Mouse (Mus musculus) ES-Bruce4 (cell line): ENCODE measurements at regions not wholly inside any gene's neighbourhood (a gene's known extent, or its start where the extent isn't known, plus 50 kb on each side); places are given as distances from the start of the nearest gene placed in this dataset.

Experiments
- CTCF ChIP-seq: IDR thresholded peaks from one replicate; pipeline ENCODE4 v1.8.1; 2011; ENCODE audit warnings: low read depth, low read length
- EP300 ChIP-seq: IDR thresholded peaks from 2 replicates; pipeline ENCODE4 v1.6.1; 2011; ENCODE audit warnings: low read depth, low read length; ENCODE audit not compliant: insufficient read depth
- POLR2A ChIP-seq: IDR thresholded peaks from one replicate; pipeline ENCODE4 v1.8.1; 2011; ENCODE audit warnings: low read length; ENCODE audit not compliant: insufficient read depth

- TF ChIP-seq CTCF (no peak), POLR2A (no peak), EP300 (no peak)
These were observed 174.5 kb downstream of the Lpin1 start for GRCm38 (mm10) chr12:16436255-16436654.
